Mouse (Mus musculus) megakaryocyte, embryonic 14.5 days (primary cell): ENCODE measurements at regions not wholly inside any gene's neighbourhood (a gene's known extent, or its start where the extent isn't known, plus 50 kb on each side); places are given as distances from the start of the nearest gene placed in this dataset.

Source experiments
- FLI1 ChIP-seq: IDR thresholded peaks from 2 replicates; pipeline ENCODE4 v1.6.1; 2012; ENCODE audit warnings: low read length, inconsistent platforms, mixed read lengths
- GATA1 ChIP-seq: IDR thresholded peaks from 3 replicates; pipeline ENCODE4 v1.6.1; 2012; ENCODE audit warnings: mixed read lengths, low read length, inconsistent platforms, borderline replicate concordance

DNA sequence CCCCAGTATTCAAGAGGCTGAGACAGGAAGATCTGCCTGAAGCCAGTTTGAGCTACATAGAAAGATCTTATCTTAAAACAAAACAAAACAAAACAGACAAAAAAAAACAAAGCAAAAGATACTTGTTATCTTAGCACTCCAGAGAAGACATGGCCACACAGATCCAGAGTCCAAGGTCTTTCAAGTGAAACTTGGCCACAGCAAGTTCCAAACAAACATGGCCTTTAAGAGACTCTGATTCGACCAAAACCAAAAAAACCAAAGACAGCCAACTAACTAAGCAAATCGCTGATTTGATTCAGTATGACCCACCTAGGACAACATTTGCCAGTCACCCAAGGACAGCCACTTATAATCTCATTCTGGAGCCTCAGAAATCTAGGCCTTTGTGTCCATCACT lies 69.8 kb upstream of the Tbl1xr1 start:
- TF ChIP-seq GATA1 (no peak), FLI1 (no peak)
